Mouse (Mus musculus) lung, postnatal 0 days (tissue): ENCODE results near the gene Nlrc5. TPM values are rescaled to one million over a fixed set of nuclear protein-coding genes. Genes with fewer than 3 reads are reported as not detected.

Source experiments
- ATAC-seq: fragments of 200-750 bp; cut with Nextera tagmentation; 2 replicates; pipeline ENCODE4 v1.8.0; 2017; ENCODE audit warnings: moderate library complexity
- DNase-seq: peaks from one replicate; pipeline ENCODE4 v3.0.0-alpha.2; 2016; ENCODE audit warnings: low spot score
- H3K27ac ChIP-seq: fragments of 300-500 bp; sonication (generic); 2 replicates; pipeline ENCODE4 v1.5.1; 2014; ENCODE audit warnings: antibody characterized with exemption, mild to moderate bottlenecking, low read length, mixed read lengths
- H3K27me3 ChIP-seq: fragments of 300-500 bp; sonication (generic); replicated peaks from 2 replicates; pipeline ENCODE4 v1.6.1; 2014; ENCODE audit warnings: low read length, mixed read lengths; ENCODE audit not compliant: insufficient read depth
- H3K36me3 ChIP-seq: fragments of 300-500 bp; sonication (generic); 2 replicates; pipeline ENCODE4 v1.6.1; 2014; ENCODE audit warnings: low read length, mixed read lengths; ENCODE audit not compliant: insufficient read depth
- H3K4me1 ChIP-seq: fragments of 300-500 bp; sonication (generic); 2 replicates; pipeline ENCODE4 v1.6.1; 2014; ENCODE audit warnings: antibody characterized with exemption, low read depth, low read length, mixed read lengths; ENCODE audit not compliant: insufficient read depth
- H3K4me2 ChIP-seq: fragments of 300-500 bp; sonication (generic); replicated peaks from 2 replicates; pipeline ENCODE4 v1.6.1; 2014; ENCODE audit warnings: low read depth, mild to moderate bottlenecking, low read length, moderate library complexity, mixed read lengths
- H3K4me3 ChIP-seq: fragments of 300-500 bp; sonication (generic); 2 replicates; pipeline ENCODE4 v1.5.1; 2014; ENCODE audit warnings: low read depth, low read length
- H3K9ac ChIP-seq: fragments of 300-500 bp; sonication (generic); replicated peaks from 2 replicates; pipeline ENCODE4 v1.6.1; 2014; ENCODE audit warnings: low read depth, mild to moderate bottlenecking
- H3K9me3 ChIP-seq: fragments of 300-500 bp; sonication (generic); 2 replicates; pipeline ENCODE4 v1.6.1; 2016; ENCODE audit warnings: low read length, mixed read lengths
- CTCF ChIP-seq: IDR thresholded peaks from 2 replicates; pipeline ENCODE4 v1.5.1; 2016; ENCODE audit warnings: antibody characterized with exemption, mild to moderate bottlenecking
- EP300 ChIP-seq: IDR thresholded peaks from 2 replicates; pipeline ENCODE4 v1.6.1; 2016; ENCODE audit warnings: antibody characterized with exemption, mild to moderate bottlenecking, control low read depth
- WGBS: fragments of 180-500 bp; shearing (Covaris S2); extraction: QIAGEN DNeasy Blood & Tissue Kit; methylation state at CpG from one replicate; pipeline ENCODE4 v1.1.7; 2014; 5-methylcytosine and 5-hydroxymethylcytosine counted together
- polyA plus RNA-seq: library from polyadenylated mRNA; unstranded; fragments of >200 nt; fragmentation: Nextera tagmentation; extraction: Ambion mirVana; gene quantifications from 2 replicates; pipeline ENCODE4 v1.2.1, GENCODE M21; 2015

Gene Nlrc5
- polyA plus RNA-seq, 1 experiment from 2014 or later, result 0.42 TPM

DNA sequence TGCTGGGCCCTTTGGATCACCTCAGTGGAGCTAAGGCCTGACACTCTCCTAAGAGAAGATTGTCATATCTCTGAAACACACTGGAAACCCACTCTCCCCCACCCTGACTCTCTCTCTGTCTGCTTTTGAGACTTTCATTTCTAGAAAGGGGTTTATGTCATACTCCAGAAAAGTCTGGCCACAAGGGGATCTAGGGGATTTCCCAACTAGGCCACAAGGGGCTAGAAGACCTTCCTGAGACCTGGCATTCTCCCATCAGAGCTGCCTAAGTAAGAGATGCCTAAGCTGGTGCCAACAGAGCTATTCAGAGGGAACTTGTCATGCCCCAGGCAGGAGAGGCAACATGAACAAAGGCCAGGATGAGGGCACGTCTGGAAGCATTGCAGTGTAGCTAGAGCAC is 59.1 kb downstream of the Nlrc5 start:
- Histone ChIP-seq H3K4me3 (no peak overlapping the region), H3K4me1 (no peaks in the 10 kb centered on the region), H3K9ac (no peak overlapping the region), H3K4me2 (no peak overlapping the region), H3K27ac (no peak overlapping the region), H3K9me3 (no peaks in the 10 kb centered on the region), H3K36me3 (no peaks in the 10 kb centered on the region), H3K27me3 (0 out of 2 replicates have a peak, but pooled peaks cover 6% of the 10 kb centered on the region)
- no peak for ATAC-seq
- WGBS, result 38% methylated on average over 1 of the region's 1 CpGs
- TF ChIP-seq CTCF (no peak), EP300 (no peak)
- DNase-seq, result no peak

DNA sequence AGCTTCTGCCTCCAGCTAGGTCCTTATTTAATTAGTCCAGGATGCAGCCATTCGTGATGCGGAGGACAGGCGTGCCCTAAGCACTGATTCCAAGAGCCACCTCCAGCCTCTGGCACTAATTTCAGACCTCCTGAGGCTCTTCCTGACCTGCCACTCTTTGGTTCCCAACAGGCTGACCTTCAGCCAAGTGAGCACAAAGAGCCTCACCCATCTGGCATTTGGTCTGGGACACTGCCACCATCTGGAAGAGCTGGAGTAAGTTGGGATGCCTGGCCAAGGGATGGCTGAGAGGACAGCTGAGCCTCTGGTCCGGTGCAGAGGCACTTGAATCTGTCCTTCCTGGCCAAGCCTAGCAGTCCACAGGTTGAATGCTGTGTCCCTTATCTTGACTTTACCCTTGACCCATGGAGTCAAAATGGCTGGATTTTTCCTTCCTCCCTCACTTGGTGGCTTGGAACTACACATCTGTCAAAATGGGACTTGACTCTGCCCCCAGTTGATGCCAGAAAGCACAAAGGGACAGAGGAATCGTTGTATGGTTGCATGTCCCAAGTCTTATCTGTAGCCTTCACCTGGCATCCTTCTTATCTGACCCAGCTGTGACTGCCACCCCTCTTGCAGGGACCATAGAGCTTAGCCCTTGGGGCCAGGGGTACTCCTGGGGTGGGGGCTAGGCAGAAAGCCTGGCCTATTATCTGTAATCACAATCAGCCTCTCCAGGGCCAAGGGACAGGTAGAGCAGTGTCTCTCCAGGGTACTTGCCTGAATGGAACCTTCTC is 81.5 kb downstream of the Nlrc5 start:
- DNase-seq, result no peak
- WGBS, result 63% methylated on average over 5 of the region's 5 CpGs
- Histone ChIP-seq H3K4me2 (no peak overlapping the region), H3K4me3 (no peak overlapping the region), H3K4me1 (no peaks in the 10 kb centered on the region), H3K9ac (no peak overlapping the region), H3K27me3 (no peaks in the 10 kb centered on the region), H3K36me3 (no peaks in the 10 kb centered on the region), H3K9me3 (no peaks in the 10 kb centered on the region), H3K27ac (no peak overlapping the region)
- no peak for ATAC-seq
- no peak for TF ChIP-seq EP300
- no peak for TF ChIP-seq CTCF

DNA sequence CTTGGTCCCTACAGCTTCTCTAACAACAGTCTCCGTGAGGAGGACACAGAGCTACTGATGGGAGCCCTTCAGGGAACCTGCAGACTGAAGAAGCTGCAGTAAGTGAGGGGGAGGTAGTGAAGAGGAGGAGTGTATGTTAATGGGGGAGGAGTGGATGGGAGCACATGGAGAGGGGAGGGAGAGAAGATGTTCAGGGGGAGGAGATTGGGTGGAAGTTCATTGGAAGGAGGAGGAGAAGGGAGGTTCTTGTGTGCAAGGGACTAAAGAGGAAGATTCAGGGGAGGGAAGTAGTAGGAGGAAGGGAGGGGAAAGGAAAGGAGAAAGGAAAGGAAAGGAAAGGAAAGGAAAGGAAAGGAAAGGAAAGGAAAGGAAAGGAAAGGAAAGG is 82.0 kb downstream of the Nlrc5 start:
- Histone ChIP-seq H3K36me3 (no peaks in the 10 kb centered on the region), H3K9ac (no peak overlapping the region), H3K27me3 (no peaks in the 10 kb centered on the region), H3K4me1 (no peaks in the 10 kb centered on the region), H3K4me2 (no peak overlapping the region), H3K9me3 (no peaks in the 10 kb centered on the region), H3K4me3 (no peak overlapping the region), H3K27ac (no peak overlapping the region)
- TF ChIP-seq CTCF (no peak), EP300 (no peak)
- ATAC-seq (no peak), DNase-seq (no peak)
- 32% methylated on average over 1 of the region's 1 CpGs for whole genome bisulfite sequencing

DNA sequence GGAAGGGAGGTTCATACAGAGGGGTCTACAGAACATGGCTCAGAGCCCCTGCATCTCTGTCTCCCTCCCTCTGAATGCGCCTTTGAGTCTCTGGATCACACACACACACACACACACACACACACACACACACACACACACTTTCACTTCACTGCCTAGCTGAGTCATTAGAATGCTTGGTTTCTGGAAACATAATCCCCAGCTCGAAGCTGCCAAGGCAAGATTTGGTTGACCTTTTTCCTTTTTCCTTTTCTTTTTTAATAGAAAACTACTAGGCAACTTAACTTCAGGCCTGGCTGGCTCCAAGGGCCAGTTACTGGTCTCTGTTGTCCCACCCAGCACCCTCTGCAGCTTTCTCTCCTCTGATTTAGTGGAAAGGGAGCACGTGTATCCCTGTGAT is 82.6 kb downstream of the Nlrc5 start:
- TF ChIP-seq EP300 (no peak), CTCF (no peak)

DNA sequence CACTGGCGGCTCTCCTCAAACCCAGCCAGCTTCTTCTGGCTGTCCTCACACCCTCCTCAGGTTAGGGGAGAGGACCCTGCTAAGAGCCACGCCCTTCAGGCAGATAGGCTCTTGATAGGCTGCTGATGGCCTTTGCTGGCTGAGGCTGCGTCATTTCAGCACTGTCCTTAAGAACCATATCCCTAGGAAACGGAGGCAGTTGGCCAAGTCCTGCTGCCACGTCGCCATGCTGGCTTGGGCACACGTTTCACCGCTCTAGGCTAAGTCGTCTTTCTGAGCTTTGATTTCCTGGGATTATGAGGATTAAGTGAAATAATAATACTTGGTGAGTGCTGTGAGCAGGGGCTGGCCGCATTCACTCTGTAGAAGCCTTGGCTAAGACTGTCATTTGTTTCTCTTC is 84.2 kb downstream of the Nlrc5 start:
- Histone ChIP-seq H3K4me1 (no peaks in the 10 kb centered on the region), H3K27ac (no peak overlapping the region), H3K9ac (no peak overlapping the region), H3K4me2 (no peak overlapping the region), H3K27me3 (no peaks in the 10 kb centered on the region), H3K9me3 (no peaks in the 10 kb centered on the region), H3K36me3 (no peaks in the 10 kb centered on the region), H3K4me3 (no peak overlapping the region)
- DNase-seq (no peak), ATAC-seq (no peak)
- 64% methylated on average over 10 of the region's 10 CpGs for WGBS
- no peak for TF ChIP-seq EP300

More for the DNA sequence above, 82.6 kb downstream of the Nlrc5 start:
- WGBS, result 53% methylated on average over 3 of the region's 3 CpGs
- Histone ChIP-seq H3K4me2 (no peak overlapping the region), H3K4me3 (no peak overlapping the region), H3K9ac (no peak overlapping the region), H3K27ac (no peak overlapping the region), H3K4me1 (no peaks in the 10 kb centered on the region), H3K9me3 (no peaks in the 10 kb centered on the region), H3K27me3 (no peaks in the 10 kb centered on the region), H3K36me3 (no peaks in the 10 kb centered on the region)
- DNase-seq (no peak), ATAC-seq (no peak)

DNA sequence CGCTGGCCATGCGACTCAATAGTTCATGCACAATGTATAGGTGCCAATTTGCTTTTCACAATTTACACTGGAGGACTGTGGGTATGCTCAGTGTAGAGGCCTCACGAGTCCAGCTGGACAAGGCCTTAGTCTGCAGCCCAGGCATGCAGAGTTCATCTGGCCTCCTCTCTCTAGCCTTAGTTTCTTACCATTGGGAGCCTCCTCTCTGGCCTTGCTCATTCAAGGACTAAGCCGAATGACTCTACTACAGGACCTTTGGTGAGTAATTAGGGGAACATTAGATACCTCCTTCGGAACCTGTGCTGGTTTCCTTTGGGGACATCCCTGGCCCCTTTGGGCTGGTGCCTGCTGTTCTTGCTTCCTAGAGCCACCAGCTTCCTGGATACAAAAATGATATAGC is 84.9 kb downstream of the Nlrc5 start:
- no peaks in the 10 kb centered on the region for H3K36me3 ChIP-seq
- no peaks in the 10 kb centered on the region for H3K27me3 ChIP-seq
- H3K4me2 ChIP-seq, result no peak overlapping the region
- no peak overlapping the region for H3K27ac ChIP-seq
- TF ChIP-seq CTCF, result no peak
- DNase-seq (no peak), ATAC-seq (no peak)
- H3K4me3 ChIP-seq, result no peak overlapping the region
- no peaks in the 10 kb centered on the region for H3K9me3 ChIP-seq
- H3K4me1 ChIP-seq, result no peaks in the 10 kb centered on the region
- no peak overlapping the region for H3K9ac ChIP-seq
- WGBS, result 89% methylated on average over 5 of the region's 5 CpGs

DNA sequence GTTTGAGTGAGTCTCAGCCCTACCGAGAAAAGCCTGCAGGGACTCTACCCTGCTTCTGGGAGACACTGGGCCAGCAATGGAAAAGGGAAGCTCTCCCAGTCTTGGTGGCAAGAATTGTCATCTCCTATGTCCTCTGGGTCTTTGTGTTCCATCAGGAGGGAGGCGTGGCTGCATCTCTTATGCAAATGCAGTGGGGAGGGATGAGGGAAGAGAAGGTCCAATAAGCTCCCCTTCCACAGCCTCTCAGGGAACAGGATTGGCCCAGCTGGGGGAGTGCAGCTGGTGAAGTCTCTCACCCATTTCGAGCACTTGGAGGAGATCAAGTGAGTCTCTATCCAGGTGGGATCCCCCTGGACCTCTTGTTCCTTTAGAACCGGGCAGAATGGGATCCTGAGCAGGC is 87.3 kb downstream of the Nlrc5 start:
- H3K9me3 ChIP-seq, result no peaks in the 10 kb centered on the region
- H3K4me2 ChIP-seq, result no peak overlapping the region
- H3K27me3 ChIP-seq, result no peaks in the 10 kb centered on the region
- H3K4me3 ChIP-seq, result no peak overlapping the region
- ATAC-seq (no peak), DNase-seq (no peak)
- H3K4me1 ChIP-seq, result no peaks in the 10 kb centered on the region
- WGBS, result 58% methylated on average over 4 of the region's 4 CpGs
- no peaks in the 10 kb centered on the region for H3K36me3 ChIP-seq
- no peak overlapping the region for H3K27ac ChIP-seq
- no peak overlapping the region for H3K9ac ChIP-seq
- TF ChIP-seq CTCF (no peak), EP300 (no peak)
